ENCODE assay signal across 19 mouse cellular contexts in the genomic region with DNA sequence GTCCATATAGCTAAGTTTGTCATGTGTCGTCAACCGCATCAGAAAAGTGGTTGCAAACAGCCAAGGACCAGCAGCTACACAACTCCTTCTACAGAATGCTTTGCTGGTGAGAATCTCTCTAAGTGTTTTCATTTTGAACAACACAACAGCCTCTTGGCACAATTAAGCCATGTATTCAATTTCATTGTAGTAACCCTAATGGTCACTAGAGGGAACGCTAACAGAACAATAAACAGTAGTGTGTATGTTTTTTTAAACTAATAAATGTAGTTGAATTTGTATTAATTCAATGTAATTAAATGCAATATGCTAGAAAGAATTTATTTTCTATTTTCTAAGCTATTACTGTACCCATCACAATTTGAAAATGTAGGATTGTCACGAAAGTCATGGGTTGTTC.
"Had no signal": no experiment of that assay in that cellular context is flagged by ENCODE, and none has a peak within 500 bp of the region (broad histone marks: within the 10 kb centered on the region; RNA-seq: fewer than 3 reads in every experiment).

No protein-coding gene starts in this region.

- DNase-seq: kidney, adult 18-20 months; kidney, postnatal 25 days; layer of hippocampus, adult 9-11 months; lung, adult 2 months; lung, postnatal 10 days; right cerebral cortex, postnatal 4 days; spleen, adult 18-20 months; thymus, adult 2 months; thymus, postnatal 25 days had no signal

- H3K36me3 ChIP-seq: kidney, embryonic 15.5 days; limb, embryonic 10.5 days; liver, embryonic 15.5 days; neural tube, embryonic 15.5 days had no signal

- H3K27me3 ChIP-seq: kidney, embryonic 15.5 days; liver, embryonic 15.5 days; megakaryocyte, embryonic 14.5 days; neural tube, embryonic 15.5 days had no signal

- H3K4me2 ChIP-seq: kidney, embryonic 15.5 days; liver, embryonic 11.5 days; liver, embryonic 15.5 days; midbrain, embryonic 11.5 days; neural tube, embryonic 15.5 days had no signal

- H3K9ac ChIP-seq: kidney, embryonic 15.5 days; liver, embryonic 15.5 days; neural tube, embryonic 15.5 days had no signal

- H3K9me3 ChIP-seq: kidney, embryonic 15.5 days; limb, embryonic 10.5 days; liver, embryonic 15.5 days; neural tube, embryonic 15.5 days had no signal

- H3K4me1 ChIP-seq: kidney, embryonic 15.5 days; limb, embryonic 10.5 days; liver, embryonic 15.5 days; megakaryocyte, embryonic 14.5 days; neural tube, embryonic 15.5 days had no signal

- H3K4me3 ChIP-seq: kidney, embryonic 15.5 days; limb, embryonic 10.5 days; liver, embryonic 15.5 days; megakaryocyte, embryonic 14.5 days; myocyte; neural tube, embryonic 15.5 days had no signal

- ATAC-seq: inflammation-experienced regulatory T-cells, adult 6 months had no signal

- H3K27ac ChIP-seq: kidney, embryonic 15.5 days; limb, embryonic 10.5 days; liver, embryonic 15.5 days; macrophage; neural tube, embryonic 15.5 days had no signal
